Mouse (Mus musculus): ENCODE measurements around the gene Rpgrip1l. TPM values are rescaled to one million over a fixed set of nuclear protein-coding genes. Genes with fewer than 3 reads are reported as not detected.

Gene Rpgrip1l
- polyA plus RNA-seq, 1 experiment from 2014 or later = 13.6 TPM

GRCm38 (mm10) chr8:91326946-91327345 is 13.9 kb upstream of the Rpgrip1l start:
- ATAC-seq (replicated peaks) = no peak
- H3K4me1 ChIP-seq = peaks cover 50% of the 10 kb centered on the region
- 82% methylated on average over 6 of the region's 6 CpGs for WGBS

GRCm38 (mm10) chr8:91326018-91326417 is 13.0 kb upstream of the Rpgrip1l start:
- no peaks in the 10 kb centered on the region for H3K27me3 ChIP-seq
- H3K27ac ChIP-seq (replicated peaks) = no peak overlapping the region
- ATAC-seq (replicated peaks) = no peak
- H3K9me3 ChIP-seq = no peaks in the 10 kb centered on the region
- H3K4me2 ChIP-seq (replicated peaks) = no peak overlapping the region
- no peaks in the 10 kb centered on the region for H3K36me3 ChIP-seq
- WGBS = 77% methylated on average over 3 of the region's 3 CpGs
- H3K9ac ChIP-seq (replicated peaks) = no peak overlapping the region
- H3K4me1 ChIP-seq = peaks cover 42% of the 10 kb centered on the region
- H3K4me3 ChIP-seq = no peak overlapping the region

More at GRCm38 (mm10) chr8:91326946-91327345, 13.9 kb upstream of the Rpgrip1l start:
- Histone ChIP-seq H3K27me3 (no peaks in the 10 kb centered on the region), H3K4me3 (no peak overlapping the region), H3K9ac (replicated peaks) (no peak overlapping the region), H3K36me3 (no peaks in the 10 kb centered on the region), H3K9me3 (no peaks in the 10 kb centered on the region), H3K27ac (replicated peaks) (no peak overlapping the region), H3K4me2 (replicated peaks) (no peak overlapping the region)

- Histone ChIP-seq H3K27me3 (no peaks in the 10 kb centered on the region), H3K36me3 (no peaks in the 10 kb centered on the region), H3K9ac (replicated peaks) (no peak overlapping the region), H3K9me3 (no peaks in the 10 kb centered on the region), H3K27ac (replicated peaks) (no peak overlapping the region), H3K4me3 (no peak overlapping the region), H3K4me2 (replicated peaks) (no peak overlapping the region), H3K4me1 (peaks cover 31% of the 10 kb centered on the region)
- ATAC-seq (replicated peaks) = no peak
- 92% methylated on average over 4 of the region's 4 CpGs for whole genome bisulfite sequencing
Measured at GRCm38 (mm10) chr8:91324916-91325315, 11.9 kb upstream of the Rpgrip1l start.

GRCm38 (mm10) chr8:91324271-91324670 is 11.2 kb upstream of the Rpgrip1l start:
- ATAC-seq (replicated peaks) = no peak
- no peak overlapping the region for H3K4me3 ChIP-seq
- no peaks in the 10 kb centered on the region for H3K9me3 ChIP-seq
- WGBS = 49% methylated on average over 9 of the region's 9 CpGs
- peaks cover 26% of the 10 kb centered on the region for H3K4me1 ChIP-seq
- H3K9ac ChIP-seq (replicated peaks) = no peak overlapping the region
- no peaks in the 10 kb centered on the region for H3K36me3 ChIP-seq
- no peak overlapping the region for H3K4me2 ChIP-seq (replicated peaks)
- H3K27me3 ChIP-seq = no peaks in the 10 kb centered on the region
- H3K27ac ChIP-seq (replicated peaks) = no peak overlapping the region

- H3K27me3 ChIP-seq = no peaks in the 10 kb centered on the region
- no peak overlapping the region for H3K9ac ChIP-seq (replicated peaks)
- WGBS = 59% methylated on average over 7 of the region's 7 CpGs
- no peak overlapping the region for H3K27ac ChIP-seq (replicated peaks)
- H3K4me3 ChIP-seq = no peak overlapping the region
- no peaks in the 10 kb centered on the region for H3K9me3 ChIP-seq
- peaks cover 23% of the 10 kb centered on the region for H3K4me1 ChIP-seq
- H3K36me3 ChIP-seq = no peaks in the 10 kb centered on the region
- ATAC-seq (replicated peaks) = no peak
- no peak overlapping the region for H3K4me2 ChIP-seq (replicated peaks)
Measured at GRCm38 (mm10) chr8:91323511-91323910, 10.4 kb upstream of the Rpgrip1l start.

- no peak overlapping the region for H3K27ac ChIP-seq (replicated peaks)
- H3K9ac ChIP-seq (replicated peaks) = no peak overlapping the region
- no peak overlapping the region for H3K4me3 ChIP-seq
- peaks cover 26% of the 10 kb centered on the region for H3K4me1 ChIP-seq
- no peaks in the 10 kb centered on the region for H3K36me3 ChIP-seq
- no peaks in the 10 kb centered on the region for H3K27me3 ChIP-seq
- H3K4me2 ChIP-seq (replicated peaks) = no peak overlapping the region
- WGBS = 77% methylated on average over 7 of the region's 7 CpGs
- ATAC-seq (replicated peaks) = 0 out of 2 replicates have a peak, but pooled peaks have one; percentile 53
- H3K9me3 ChIP-seq = no peaks in the 10 kb centered on the region
Measured at GRCm38 (mm10) chr8:91318938-91319729, 6.1 kb upstream of the Rpgrip1l start.

- Histone ChIP-seq H3K4me3 (no peak overlapping the region), H3K27me3 (no peaks in the 10 kb centered on the region), H3K4me2 (replicated peaks) (no peak overlapping the region), H3K36me3 (no peaks in the 10 kb centered on the region), H3K27ac (replicated peaks) (no peak overlapping the region), H3K9me3 (no peaks in the 10 kb centered on the region), H3K9ac (replicated peaks) (no peak overlapping the region), H3K4me1 (peaks cover 23% of the 10 kb centered on the region)
- 90% methylated on average over 5 of the region's 5 CpGs for WGBS
- ATAC-seq (replicated peaks) = no peak
Measured at GRCm38 (mm10) chr8:91317567-91318227, 4.6 kb upstream of the Rpgrip1l start.

GRCm38 (mm10) chr8:91312342-91312741 is 720 bp downstream of the Rpgrip1l start:
- peaks cover 25% of the 10 kb centered on the region for H3K4me1 ChIP-seq
- WGBS = 74% methylated on average over 2 of the region's 2 CpGs
- H3K9ac ChIP-seq (replicated peaks) = peak overlapping the region; percentile 59
- no peak for ATAC-seq (replicated peaks)
- H3K27me3 ChIP-seq = no peaks in the 10 kb centered on the region
- H3K9me3 ChIP-seq = no peaks in the 10 kb centered on the region
- H3K4me3 ChIP-seq = peak overlapping the region; percentile 77
- peak overlapping the region; percentile 73 for H3K4me2 ChIP-seq (replicated peaks)
- H3K27ac ChIP-seq (replicated peaks) = no peak overlapping the region
- no peaks in the 10 kb centered on the region for H3K36me3 ChIP-seq

- ATAC-seq (replicated peaks) = no peak
- Histone ChIP-seq H3K4me2 (replicated peaks) (no peak overlapping the region), H3K9me3 (no peaks in the 10 kb centered on the region), H3K36me3 (peaks cover 17% of the 10 kb centered on the region; the same call in 1 of the 2 replicates), H3K27ac (replicated peaks) (no peak overlapping the region), H3K4me1 (no peaks in the 10 kb centered on the region), H3K9ac (replicated peaks) (no peak overlapping the region), H3K27me3 (no peaks in the 10 kb centered on the region), H3K4me3 (no peak overlapping the region)
- 88% methylated on average over 17 of the region's 17 CpGs for WGBS
Measured at GRCm38 (mm10) chr8:91304481-91305386, 8.3 kb downstream of the Rpgrip1l start.

- H3K27me3 ChIP-seq = no peaks in the 10 kb centered on the region
- no peaks in the 10 kb centered on the region for H3K4me1 ChIP-seq
- no peak overlapping the region for H3K4me3 ChIP-seq
- no peak overlapping the region for H3K9ac ChIP-seq (replicated peaks)
- H3K36me3 ChIP-seq = peaks cover 14% of the 10 kb centered on the region; the same call in 1 of the 2 replicates
- no peak overlapping the region for H3K4me2 ChIP-seq (replicated peaks)
- H3K27ac ChIP-seq (replicated peaks) = no peak overlapping the region
- ATAC-seq (replicated peaks) = no peak
- no peaks in the 10 kb centered on the region for H3K9me3 ChIP-seq
- WGBS = 94% methylated on average over 2 of the region's 2 CpGs
Measured at GRCm38 (mm10) chr8:91298672-91299071, 14.4 kb downstream of the Rpgrip1l start.

- Histone ChIP-seq H3K27me3 (no peaks in the 10 kb centered on the region), H3K4me1 (no peaks in the 10 kb centered on the region), H3K36me3 (peaks cover 6% of the 10 kb centered on the region; the same call in 1 of the 2 replicates), H3K27ac (replicated peaks) (no peak overlapping the region), H3K4me3 (no peak overlapping the region), H3K9ac (replicated peaks) (no peak overlapping the region), H3K4me2 (replicated peaks) (no peak overlapping the region), H3K9me3 (no peaks in the 10 kb centered on the region)
- no peak for ATAC-seq (replicated peaks)
- 92% methylated on average over 5 of the region's 5 CpGs for WGBS
Measured at GRCm38 (mm10) chr8:91295786-91296185, 17.3 kb downstream of the Rpgrip1l start.

- H3K27me3 ChIP-seq = no peaks in the 10 kb centered on the region
- WGBS = 90% methylated on average over 4 of the region's 4 CpGs
- H3K9ac ChIP-seq (replicated peaks) = no peak overlapping the region
- no peak overlapping the region for H3K4me2 ChIP-seq (replicated peaks)
- H3K36me3 ChIP-seq = no peaks in the 10 kb centered on the region
- no peaks in the 10 kb centered on the region for H3K9me3 ChIP-seq
- ATAC-seq (replicated peaks) = no peak
- H3K4me3 ChIP-seq = no peak overlapping the region
- no peaks in the 10 kb centered on the region for H3K4me1 ChIP-seq
- no peak overlapping the region for H3K27ac ChIP-seq (replicated peaks)
Measured at GRCm38 (mm10) chr8:91290576-91290975, 22.5 kb downstream of the Rpgrip1l start.
